Mouse (Mus musculus): ENCODE results near the gene Sspn. TPM values are rescaled to one million over a fixed set of nuclear protein-coding genes. Genes with fewer than 3 reads are reported as not detected.

The Sspn gene
- polyA plus RNA-seq, 1 experiment from 2014 or later = 3.6 TPM

DNA sequence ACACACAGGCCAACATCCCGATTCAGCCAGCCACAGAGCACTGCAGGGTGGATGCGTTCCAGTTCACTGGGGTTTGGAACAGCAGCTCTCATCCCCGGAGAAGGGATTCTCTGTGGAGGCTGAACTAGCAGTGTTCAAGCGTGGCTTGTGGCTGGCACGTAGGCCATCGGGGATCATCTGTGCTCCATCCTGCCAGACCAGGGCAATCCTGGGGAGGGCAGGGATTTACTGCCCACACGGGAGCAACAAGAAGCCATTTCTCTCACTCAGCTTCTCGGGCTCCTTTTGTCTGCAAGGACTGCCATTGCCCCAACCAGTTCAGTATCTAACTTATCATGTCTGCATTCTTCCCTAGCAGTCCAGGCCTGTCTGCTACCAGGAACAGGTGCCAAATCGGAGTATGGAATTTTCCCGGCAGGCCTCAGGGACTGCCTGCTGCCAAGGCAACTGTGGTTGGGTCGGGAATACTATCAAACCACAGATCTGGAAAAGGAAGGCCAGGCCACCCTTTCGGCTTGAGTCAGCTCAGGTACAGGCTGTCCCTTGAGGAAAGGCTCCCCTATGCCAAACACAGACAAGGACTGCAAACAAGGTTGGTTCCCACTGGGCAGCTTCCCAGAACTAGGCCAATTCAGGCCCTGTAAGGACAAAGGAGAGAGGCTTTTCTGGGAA lies 78.8 kb downstream of the Sspn start:
- 71% methylated on average over 12 of the region's 12 CpGs for WGBS
- no peaks in the 10 kb centered on the region for H3K4me1 ChIP-seq (replicated peaks; ENCODE audit: control insufficient read depth, insufficient read depth, low read length)
- no peak for ATAC-seq

GRCm38 (mm10) chr6:146014312-146014711 lies 82.9 kb downstream of the Sspn start:
- no peaks in the 10 kb centered on the region for H3K4me1 ChIP-seq (replicated peaks; ENCODE audit: control insufficient read depth, insufficient read depth, low read length)
- H3K27me3 ChIP-seq (replicated peaks; ENCODE audit: control insufficient read depth, insufficient read depth, low read length) = no peaks in the 10 kb centered on the region
- H3K36me3 ChIP-seq (ENCODE audit: control insufficient read depth, insufficient read depth) = no peaks in the 10 kb centered on the region
- 89% methylated on average over 3 of the region's 3 CpGs for WGBS
- no peak overlapping the region for H3K4me3 ChIP-seq (ENCODE audit: low read depth, low read length)
- no peak for TF ChIP-seq CTCF (IDR thresholded peaks at IDR 0.05; ENCODE audit: low read depth)
- H3K4me2 ChIP-seq (replicated peaks; ENCODE audit: low read depth) = no peak overlapping the region
- H3K9me3 ChIP-seq (ENCODE audit: control insufficient read depth) = no peaks in the 10 kb centered on the region
- no peak overlapping the region for H3K9ac ChIP-seq (ENCODE audit: low read depth, low read length)
- H3K27ac ChIP-seq (ENCODE audit: low read depth, low read length) = no peak overlapping the region
- ATAC-seq = no peak

More for the DNA sequence above, 78.8 kb downstream of the Sspn start:
- Histone ChIP-seq H3K9me3 (ENCODE audit: control insufficient read depth) (no peaks in the 10 kb centered on the region), H3K4me3 (ENCODE audit: low read depth, low read length) (no peak overlapping the region), H3K36me3 (ENCODE audit: control insufficient read depth, insufficient read depth) (no peaks in the 10 kb centered on the region), H3K27ac (ENCODE audit: low read depth, low read length) (no peak overlapping the region), H3K9ac (ENCODE audit: low read depth, low read length) (no peak overlapping the region), H3K4me2 (replicated peaks; ENCODE audit: low read depth) (no peak overlapping the region), H3K27me3 (replicated peaks; ENCODE audit: control insufficient read depth, insufficient read depth, low read length) (no peaks in the 10 kb centered on the region)
- no peak for TF ChIP-seq CTCF (IDR thresholded peaks at IDR 0.05; ENCODE audit: low read depth)

Other genes with a start within 250 kb of the Sspn start
- 3.3 and 4.4 TPM in 2 replicates for gene Rassf8, start 184.9 kb upstream of the Sspn start, polyA plus RNA-seq (2015; fragmentation: Nextera tagmentation; extraction: Ambion mirVana)
- gene Bhlhe41, start 66.1 kb upstream of the Sspn start, polyA plus RNA-seq (2015; fragmentation: Nextera tagmentation; extraction: Ambion mirVana) = 0.44 and 0.61 TPM in 2 replicates

All from intestine, postnatal 0 days (tissue).